Mouse (Mus musculus) CD8-positive naive resting alpha-beta T cell, adult 2 months (primary cell): ENCODE measurements around the gene Rab7.
A peak's percentile ranks its signal among the peaks of the same experiment; 100 is the strongest.

Experiments
- DNase-seq, 2 experiments: peaks; one replicate each; pipeline ENCODE4 v3.0.0; 2022; ENCODE audit warnings: low read depth in 2 of 2, low spot score in 2 of 2

The Rab7 gene

DNA sequence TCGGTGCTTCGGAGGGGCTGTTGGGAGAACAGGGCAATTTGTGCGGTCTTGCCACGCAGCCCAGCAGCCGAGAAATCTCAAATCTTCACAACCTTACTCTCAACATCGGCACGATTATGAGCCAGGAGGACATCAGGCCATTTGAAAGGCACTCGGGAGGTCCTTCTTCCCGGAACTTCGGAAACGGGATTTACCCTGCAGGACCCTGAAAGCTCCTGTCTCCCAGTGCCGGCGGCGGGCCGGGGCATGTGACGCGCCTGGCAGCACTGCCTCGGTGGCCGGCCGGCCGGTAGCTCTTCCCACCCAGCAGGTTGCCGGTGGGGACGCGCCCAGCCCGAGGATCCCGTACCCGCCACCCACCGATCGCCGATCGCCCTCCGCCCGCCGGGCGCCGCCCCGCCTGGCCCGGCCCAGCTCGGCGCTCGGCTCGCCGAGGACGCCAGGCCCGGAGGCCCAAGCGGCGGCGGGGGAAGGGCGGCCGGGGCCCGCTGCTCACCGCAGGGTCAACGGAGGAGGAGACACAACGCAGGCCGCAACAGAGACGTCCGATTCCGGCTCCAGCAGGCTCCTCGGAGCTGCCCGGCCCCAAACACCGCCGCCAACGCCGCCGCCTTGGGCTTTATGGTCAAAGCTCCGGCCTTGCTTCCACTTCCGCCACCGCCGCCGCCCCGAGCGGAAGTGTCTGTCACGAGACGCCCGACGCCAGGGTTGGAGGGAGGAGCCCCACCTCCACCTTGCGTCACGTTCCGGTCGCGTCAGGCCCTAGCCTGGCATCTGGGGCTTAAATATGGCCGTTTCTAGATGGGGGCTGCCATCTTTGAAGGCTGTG is at the start of gene Rab7:
TSS of gene Rab7 (minus strand) at position 694 of the 829 bp plus-strand sequence.
- peak; percentile 88 to 92 for DNase-seq

DNA sequence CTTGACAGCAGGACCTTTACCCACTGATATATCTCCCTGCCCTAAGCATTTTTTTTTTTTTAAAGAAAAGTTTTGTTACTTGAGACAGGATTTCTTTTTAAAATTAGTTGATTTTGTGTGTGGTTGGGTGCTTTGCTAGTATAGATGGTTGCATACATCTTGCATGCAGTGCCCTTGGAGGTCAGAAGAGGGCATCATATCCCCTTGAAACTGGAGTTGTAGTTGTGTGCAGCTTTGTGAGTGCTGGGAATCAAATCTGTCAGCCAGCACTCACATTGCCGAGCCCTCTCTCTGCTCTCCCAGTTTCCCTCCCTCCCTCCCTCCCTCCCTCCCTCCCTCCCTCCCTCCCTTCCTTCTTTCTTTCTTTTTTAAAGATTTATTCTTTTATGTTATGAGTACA is 43.9 kb upstream of the Rab7 start:
- DNase-seq, result no peak

DNA sequence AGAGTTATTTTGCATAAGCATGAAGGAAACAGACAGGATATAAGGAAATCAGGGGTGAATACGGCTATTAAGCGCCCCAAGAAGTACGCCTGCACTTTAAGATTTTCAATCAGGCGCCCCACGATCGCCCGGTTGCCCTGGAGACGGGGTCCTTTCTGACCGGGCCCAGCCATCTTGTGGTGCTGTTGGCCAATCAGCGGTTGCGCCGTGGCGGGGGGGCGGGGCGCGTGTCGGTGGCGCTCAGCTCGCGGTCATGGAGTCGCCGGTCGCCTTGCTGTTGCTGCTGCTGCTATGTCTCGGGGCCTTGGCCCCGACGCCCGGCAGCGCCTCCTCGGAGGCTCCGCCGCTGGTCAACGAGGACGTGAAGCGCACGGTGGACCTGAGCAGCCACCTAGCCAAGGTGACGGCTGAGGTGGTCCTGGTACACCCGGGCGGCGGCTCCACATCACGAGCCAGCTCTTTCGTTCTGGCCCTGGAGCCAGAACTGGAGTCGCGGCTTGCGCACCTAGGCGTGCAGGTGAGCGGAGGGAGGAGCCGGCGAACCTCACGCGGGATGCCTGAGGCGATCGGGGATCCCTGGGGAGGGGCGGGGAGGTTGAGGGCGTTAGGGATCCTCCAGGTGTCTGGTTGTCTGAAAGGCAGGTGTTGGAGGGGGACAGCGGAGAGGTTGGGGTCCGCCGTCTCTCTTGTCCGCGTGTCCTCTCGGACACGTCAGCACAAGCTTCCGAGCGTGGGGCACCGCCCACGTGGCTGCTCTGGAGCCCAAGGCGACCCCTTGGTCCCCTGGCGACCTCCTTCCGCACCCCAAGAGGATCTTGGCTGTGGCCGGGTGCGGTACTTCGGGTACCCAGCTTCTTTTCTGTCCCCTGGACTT is 39.4 kb upstream of the Rab7 start, which contains the start of gene Rpn1:
TSS of gene Rpn1 (plus strand) at position 205 of the 874 bp plus-strand sequence.
- DNase-seq, result peak; percentile 97 to 100

DNA sequence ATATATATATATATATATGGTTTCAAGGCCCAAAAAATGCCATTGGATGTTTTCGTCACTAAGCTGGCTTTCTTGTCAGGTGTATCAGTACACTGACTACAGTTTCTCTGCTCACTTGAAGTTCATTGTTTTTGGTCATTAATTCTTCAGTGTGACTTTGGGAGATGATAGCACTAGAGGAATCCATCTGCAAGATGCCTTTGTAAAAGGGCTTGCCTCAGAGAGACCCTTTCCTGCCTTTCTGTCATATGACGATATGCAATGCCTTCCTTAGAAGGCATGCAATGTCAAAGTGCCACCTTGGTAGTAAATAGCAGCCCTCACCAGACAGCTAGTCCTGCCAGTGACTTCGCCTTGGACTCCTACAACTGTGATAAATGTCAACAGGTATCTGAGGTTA is 38.6 kb upstream of the Rab7 start:
- DNase-seq, result no peak

DNA sequence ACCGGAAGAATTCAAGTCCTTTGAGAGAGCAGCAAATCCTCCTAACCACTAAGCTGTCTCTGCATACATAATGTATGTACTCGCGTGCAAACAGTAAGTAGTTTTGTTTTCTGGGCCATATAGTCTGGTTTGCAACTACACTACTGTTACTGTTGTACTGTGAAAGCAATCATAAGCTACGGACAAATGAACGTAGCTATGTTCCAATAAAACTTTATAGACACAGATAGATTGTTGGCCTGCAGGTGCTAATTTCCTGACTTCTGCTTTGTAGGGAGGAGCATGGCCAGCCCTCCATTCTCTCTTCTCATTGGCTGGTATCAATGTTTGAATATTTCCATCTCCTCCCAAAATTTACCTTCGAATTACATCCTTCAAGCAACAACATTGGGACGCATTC is 38.0 kb upstream of the Rab7 start:
- no peak for DNase-seq

DNA sequence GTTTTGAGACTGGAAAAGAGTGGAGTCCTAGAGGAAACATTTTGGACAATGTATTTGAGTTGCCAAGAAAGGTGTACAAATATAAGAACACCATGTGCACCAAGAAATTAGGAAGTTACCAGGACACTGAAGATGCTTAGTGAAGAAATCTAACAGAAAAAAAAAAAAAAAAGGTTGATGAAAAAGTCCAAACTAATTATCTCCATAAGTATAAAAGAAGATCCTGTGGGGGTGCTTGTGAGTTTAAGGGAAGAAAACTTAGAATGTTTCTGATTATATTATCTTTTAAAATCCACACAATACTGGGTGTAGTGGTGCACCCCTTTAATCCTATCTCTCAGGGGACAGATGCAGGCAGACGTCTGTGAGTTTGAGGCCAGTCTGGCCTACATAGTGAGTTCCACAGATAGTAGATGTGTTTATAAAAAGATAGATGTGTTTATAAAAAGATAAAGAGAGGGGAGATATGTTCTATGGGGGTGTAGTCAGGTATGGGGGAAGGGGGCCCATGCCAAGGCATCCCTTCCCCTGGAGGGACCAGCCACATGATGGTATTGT is 31.0 kb upstream of the Rab7 start:
- no peak for DNase-seq

DNA sequence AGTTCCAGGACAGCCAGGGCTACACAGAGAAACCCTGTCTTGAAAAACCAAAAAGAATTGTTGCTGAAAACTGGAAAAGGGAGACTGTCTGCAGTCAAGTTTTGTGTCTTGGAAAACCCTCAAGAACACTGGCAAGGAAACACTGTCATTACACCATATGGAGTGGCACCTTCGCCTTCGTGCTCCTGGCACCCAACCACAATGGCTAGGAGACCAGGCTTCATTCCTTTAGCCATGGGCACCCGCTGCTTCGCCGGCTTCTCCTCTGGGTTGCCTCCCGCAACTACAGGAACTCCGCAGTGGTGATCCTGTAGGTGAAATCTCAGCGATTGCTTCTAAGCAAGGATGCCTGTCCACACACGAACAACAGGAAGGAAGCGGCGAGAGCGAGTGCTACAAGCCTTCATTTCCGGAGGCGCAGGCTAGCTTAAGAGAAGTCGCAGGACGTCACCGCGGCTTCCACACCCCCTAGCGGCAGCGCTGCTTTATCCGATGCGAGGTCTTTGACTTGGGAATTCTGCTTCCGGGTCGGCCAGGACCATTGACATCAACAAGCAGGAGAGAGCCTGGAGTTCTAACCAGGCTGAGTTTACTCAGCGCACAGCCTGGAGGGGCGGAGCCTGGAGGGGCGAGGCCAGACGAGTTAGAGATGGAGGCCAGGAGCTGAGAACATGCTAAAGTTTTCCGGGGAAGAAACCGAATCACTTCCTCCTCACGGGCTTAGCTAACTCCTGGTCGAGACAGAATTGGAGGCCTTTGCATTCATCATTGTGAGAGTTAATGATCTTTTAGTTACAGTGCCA is 29.9 kb upstream of the Rab7 start:
- peak; percentile 85 to 90 for DNase-seq

DNA sequence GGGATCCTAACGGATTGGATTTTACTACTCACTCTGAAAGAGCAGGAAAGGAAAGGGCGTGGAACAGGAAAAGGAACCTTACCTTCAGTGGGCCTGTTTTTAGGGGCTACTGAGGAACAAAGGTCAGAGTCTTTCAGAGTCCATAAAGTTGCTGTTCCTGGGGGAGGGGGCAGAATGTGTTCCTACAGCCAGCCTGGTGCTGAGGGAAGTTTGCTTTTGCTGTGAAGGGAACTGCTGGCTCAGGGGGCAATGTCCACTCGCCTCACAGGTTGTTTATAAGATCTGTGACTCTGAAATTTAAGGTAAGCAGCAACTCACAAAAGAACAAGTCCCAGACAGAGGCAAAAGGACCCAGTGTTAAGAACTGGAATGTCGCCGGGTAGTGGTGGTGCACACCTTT is 26.1 kb upstream of the Rab7 start:
- no peak for DNase-seq

DNA sequence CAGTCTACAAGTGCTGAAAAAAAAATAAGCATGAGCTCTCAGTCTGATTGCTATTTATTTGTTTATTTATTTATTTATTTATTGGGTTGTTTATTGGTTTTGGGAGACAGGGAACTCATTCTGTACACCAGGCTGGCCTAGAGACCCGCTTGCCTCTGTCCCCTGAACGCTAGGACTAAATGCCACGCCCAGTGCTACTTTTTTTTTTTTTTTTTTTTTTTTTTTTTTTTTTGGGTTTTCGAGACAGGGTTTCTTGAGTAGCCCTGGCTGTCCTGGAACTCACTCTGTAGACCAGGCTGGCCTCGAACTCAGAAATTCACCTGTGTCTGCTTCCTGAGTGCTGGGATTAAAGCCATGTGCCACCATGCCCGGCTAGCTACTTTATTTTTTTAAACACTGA is 25.4 kb upstream of the Rab7 start:
- no peak for DNase-seq

DNA sequence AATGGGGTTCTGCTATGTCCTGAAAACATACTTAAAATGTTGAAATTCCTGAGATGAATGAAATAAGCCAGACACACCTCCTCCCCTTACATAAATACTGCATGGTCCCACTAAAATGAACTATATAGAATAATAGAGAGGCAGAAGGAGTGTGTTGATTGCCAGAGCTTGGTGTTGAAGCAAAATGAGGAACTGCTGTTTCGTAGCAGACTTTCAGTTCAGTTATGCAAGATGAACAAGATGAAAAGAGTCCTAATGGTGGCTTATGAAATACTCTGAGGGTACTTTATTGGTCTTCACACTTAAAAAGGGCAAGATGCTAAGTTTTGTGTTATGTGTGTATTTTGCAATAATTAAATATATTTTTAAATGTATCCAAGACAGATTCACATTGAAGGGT is 23.7 kb upstream of the Rab7 start:
- DNase-seq, result no peak

DNA sequence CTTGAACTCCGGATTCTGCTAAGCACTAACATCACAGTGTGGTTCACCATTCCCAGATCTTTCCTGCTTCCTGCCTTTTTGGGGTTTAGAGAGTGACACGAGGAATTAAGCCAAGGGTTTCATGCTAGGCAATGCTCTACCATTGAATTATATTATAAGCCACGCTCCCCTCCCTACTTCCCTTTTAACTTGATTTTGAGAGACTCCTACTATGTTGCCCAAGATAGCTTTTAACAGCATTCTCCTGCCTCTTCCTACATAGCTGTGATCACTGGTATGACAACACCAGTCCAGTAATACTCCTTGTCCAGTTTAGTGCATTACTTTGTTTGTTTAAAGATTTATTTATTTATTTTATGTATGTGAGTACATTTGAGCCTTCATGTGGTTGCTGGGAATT is 22.7 kb upstream of the Rab7 start:
- DNase-seq, result no peak

DNA sequence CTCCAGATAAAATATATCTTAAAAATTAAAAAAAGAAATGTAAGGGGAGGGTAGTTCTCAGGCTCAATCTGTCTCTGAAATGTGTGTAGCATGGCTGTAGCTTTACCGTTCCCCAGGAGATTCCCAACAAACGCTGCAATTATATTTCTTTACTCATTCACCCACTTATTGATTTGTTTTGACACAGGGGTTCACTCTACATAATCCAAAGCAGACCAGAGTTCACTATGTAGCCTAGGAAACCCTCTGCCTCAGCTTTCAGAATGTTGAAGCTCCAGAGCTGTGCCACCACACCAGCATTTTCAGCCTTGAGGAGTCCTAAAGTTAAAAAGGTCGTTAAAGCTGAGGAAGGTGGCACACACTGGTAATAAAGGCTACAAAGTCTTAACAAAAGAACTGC is 20.9 kb upstream of the Rab7 start:
- DNase-seq, result no peak

DNA sequence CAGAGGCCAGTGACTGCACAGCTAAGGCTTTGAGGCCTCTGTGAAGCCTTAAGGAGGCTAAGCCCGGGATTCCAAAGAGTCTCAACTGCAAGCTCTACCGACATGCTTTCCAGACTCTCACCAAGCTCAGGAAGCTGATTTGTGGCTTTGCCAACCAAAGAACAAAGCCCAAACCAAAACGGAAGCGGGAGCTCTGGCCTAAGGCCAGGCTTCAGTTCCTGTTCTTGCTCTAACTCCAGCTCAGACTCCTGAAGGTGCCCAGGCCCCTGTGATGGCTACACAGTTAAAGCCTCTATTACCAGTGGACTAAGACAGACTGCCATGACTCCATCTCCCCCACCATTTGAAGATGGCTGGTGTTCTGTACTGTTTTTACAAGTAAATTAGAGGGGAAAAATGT is 20.0 kb upstream of the Rab7 start:
- no peak for DNase-seq

DNA sequence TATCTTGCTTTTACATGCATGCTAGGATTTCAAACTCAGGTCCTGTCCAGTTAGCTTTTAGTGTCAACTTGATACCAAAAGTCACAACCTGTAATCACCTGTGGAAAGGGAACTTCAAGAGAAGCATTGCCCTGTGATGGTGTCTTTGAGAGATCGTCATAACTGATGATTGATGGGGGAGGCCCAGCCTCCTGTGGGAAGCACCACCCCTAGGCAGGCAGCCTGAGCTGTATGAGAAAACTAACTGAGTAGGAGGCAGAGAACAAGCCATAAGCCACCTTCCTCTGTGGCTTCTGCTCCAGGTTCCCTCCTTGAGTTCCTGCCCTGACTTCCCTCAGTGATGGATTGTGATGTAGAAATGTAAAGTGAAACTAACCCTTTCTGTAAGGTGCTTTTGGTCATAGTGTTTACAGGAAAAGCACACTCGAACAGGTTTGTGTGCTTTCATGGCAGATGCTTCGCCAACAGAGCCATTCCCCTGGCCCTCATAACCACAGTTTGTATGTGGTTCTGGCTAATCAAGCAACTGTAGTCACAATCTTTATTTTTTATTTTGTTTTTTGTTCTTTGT is 19.1 kb upstream of the Rab7 start:
- DNase-seq, result no peak

DNA sequence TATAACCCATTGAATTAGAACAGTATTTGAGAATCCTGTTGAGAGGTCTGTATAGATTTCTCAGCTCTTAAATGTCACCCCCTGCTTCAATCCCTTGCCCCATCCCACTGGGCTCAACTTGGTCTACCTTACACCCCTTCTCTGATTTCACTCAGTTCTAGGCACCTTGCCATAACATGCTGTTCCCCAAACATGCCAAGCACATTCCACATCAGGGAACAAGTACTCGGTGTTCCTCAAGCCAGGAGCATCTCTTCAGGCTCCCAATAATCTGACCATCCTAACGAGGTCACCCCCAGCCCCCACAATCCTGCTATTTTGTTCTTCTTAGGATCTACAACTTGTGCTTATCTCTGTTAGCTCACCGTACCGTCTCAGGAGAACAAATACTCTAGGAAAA is 17.3 kb upstream of the Rab7 start:
- no peak for DNase-seq

DNA sequence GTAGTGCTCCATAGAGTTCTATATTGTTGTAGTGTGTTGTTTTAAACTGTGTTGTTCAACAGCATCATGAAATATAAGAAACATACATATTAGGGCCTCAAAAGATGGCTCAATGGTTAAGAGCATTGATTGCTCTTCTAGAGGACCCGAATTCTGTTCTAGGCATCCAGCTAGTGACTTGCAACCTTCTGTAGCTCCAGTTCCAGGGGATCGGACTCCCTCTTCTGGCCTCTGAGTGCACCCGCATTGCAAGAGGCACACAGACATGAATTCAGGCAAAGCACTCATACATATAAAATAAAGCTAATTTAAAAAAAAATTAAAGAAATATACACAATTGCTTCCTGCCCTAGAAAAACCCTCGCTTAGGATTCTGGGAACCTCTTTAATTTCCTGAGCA is 16.3 kb upstream of the Rab7 start:
- no peak for DNase-seq

DNA sequence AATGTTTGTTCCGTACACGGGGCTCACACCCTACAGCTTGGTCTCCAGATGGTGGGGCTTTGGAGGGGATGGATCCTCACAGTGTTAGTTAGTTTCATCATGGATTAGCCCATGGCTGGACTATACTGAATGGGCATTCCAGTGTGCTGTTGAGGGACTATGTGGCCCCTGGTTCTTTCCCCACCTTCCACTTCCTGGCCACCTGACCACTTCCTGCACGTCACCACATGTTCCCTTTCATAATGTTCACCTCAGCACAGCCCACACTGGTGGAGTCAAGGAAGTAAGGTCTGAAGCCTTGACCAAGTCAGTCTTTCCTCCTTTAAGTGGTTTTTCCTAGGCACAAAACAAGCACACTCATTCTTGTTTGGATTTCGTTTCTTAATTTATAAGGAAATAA is 15.5 kb upstream of the Rab7 start:
- no peak for DNase-seq

DNA sequence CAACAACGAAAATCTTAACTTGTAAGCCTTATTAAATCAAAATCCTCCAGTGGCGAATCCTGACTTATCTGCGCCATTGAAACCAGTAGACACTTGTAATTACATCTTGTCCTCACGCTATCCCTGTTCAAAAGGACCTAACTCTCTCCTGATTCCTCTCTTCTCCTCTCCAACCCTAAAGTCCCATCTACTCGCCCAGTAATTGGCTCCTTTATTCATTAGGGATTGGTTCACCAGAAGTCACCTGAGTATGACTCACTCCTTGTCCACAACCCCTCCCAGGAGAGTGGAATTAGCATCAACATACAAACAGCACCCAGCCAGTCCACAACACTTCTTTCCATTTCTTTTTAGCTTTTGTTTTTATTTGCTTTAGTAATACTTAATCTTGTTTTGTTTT is 14.8 kb upstream of the Rab7 start:
- no peak for DNase-seq

DNA sequence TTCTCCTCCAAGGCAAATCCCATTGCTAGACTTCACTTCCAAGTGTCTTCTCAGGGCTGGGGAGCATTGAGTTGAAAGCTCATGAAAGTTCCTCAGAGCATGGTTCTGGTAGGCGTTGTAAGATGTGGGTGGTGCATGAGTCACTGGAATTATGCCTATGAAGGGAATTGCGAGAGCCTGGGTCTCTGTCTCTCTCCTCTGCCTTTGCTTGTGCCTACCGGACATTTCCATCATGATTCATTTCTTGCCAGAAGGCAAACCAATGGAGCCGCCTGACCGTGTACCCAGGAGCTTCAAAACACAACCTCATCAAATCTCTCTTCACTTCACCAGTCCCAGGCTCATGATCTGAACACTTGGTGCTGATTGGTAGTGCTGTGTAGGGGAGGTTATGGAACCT is 11.8 kb upstream of the Rab7 start:
- no peak for DNase-seq

DNA sequence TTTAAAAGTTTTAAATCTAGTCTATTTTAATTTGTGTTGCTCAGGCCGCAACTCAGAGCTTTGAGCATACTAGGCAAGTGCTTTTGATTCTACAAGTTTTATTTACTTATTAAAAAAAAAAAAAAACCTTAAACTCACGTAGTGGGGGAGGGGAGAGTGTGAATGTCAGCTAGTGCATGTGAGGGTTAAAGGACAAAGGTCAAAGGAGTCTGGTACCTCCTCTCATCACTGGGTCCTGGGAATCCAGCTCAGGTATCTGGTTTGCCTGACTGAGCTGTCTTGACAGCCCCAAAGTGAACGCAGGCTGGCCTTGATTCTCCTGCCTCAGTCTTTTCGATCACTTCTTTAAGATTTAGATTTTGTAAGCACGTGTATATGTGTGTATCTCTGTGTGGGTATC is 10.6 kb upstream of the Rab7 start:
- no peak for DNase-seq
